Mouse (Mus musculus) cerebellum, postnatal 14 days (tissue): Measurements from ENCODE around the gene Grin3a.
"Not testable (repeated sequence)": the region's sequence is repeated elsewhere in the genome, so short reads cannot be mapped to it uniquely, and the experiment has no call there.

Source experiments
- DNase-seq, 2 experiments: peaks; one replicate each; pipeline ENCODE4 v3.0.0; 2021; ENCODE audit warnings: mixed read lengths in 2 of 2

Grin3a gene

DNA sequence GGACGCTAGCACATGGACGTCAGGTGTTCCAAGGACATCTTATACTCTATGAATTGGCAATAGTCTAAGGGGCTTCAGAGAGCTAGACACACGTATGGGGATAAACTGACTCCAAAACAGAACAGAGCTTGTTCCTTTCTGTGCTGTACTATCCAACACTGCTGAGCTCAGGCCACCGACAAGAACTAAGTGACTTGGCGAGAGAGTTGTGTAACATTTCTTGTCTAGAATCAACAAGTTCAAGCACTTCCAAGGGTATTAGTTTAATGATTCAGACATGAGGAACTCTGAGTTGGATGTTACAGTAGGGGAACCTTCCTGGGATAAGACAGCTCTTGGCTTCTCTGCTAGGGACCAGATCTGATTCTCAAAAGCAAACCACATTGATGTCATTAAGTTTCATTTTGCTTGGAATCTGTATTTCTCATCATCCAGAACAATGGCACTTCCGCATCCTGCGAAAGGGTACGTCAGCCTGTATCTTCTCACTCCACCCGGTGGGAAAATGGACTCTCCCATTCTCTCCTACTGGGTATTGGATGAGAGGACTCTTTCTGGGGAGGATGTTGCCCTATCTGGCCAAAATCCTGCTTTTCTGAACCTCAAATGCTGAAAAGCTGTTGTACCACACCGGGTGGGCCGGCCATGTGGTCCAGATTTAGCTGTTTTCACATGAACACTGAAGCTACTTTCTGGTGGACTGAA is 165.2 kb downstream of the Grin3a start:
- DNase-seq, result no peak

DNA sequence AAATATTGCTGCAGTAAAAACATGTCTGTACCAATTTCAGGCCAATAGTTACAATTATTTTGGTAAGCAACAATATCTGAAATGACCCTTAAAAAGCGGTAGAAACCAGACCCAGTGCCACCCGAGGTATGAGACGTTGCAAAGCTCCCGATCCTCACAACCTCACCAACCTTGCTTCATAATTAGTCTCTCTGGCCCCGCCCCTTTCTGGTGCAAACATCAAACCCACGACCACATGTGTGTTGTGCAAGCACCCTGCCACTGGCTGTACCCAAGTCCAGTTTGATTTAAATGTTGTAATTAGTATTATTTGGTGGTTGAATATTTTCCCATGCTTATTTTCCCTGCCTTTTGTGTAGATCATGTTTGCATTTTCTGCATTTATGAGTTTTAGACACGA is 168.8 kb downstream of the Grin3a start:
- no peak for DNase-seq

DNA sequence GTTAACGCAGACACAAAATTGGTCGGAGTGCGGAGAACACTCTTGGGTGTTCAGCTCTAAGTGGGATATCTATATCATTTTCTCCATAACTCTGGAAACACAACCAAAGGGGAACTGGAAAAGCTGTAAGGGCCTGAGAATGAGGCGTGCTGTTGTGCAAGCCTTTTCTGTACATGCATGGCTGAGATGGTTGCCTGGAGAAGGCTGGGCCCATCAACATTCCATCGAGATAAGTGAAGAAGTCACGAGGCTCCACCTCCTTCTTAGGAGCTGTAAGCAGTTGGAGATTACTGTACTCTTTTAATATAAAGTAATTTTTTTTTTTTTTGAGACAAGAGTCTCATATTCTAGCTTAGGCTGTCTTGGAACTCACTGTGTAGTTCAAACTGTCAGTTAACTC is 169.5 kb downstream of the Grin3a start:
- DNase-seq, result no peak

DNA sequence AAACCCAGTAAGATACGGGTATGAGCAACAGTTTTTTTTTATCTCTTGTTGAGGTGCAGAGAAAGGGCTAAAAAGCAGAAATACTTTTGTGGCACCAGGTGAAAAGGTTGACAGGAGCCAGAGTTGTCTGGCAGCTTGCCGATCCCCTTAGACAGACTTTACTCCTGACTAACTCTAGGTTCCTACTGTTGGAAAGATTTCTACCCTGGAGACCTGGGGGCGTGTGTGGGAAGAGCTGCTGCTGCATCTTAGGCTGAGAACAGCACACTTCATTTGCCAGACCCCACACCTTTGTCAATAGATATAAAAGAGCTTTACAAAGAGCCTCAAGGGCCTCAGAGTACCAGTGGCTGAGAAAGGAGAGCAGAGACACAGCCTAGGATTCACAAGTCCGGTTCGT is 180.7 kb downstream of the Grin3a start:
- DNase-seq, result no peak

DNA sequence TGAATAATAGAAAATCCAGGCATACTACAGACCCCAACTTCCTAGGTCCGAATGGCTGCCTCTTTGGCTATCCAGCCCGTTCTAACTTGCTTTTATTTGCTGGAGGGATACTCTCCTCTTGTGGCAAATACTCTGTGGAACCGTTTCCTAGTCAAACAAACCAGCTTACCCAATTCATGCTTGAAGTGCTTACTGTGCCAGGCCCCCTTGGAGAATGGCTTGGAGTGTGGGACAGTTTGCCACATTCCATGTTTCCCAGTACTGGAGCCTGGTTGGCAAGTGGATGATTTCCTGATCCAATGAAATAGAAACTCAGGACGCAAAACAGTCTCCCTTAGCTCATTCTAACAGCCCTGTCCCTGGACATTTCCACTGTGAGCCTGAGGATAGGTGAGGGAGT is 183.3 kb downstream of the Grin3a start:
- no peak for DNase-seq

DNA sequence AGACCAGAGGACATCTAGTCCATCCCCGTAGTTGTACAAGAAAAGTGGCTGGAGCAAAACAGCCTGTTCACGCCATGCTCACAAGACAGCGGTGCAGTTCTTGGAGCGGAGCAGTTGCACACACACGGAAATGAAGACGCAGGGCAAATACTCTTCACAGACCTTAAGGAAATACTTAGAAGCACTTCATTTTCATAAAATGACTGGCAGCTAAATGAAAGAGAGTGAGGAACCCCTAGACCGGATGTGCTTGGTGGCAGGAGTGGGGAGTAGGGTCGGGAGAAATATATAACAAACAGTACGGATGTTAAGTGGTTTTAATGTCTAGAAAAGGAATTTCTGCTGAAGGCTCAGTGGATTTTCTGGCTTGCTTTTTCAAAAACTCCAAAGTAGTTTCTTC is 183.9 kb downstream of the Grin3a start:
- DNase-seq, result no peak

DNA sequence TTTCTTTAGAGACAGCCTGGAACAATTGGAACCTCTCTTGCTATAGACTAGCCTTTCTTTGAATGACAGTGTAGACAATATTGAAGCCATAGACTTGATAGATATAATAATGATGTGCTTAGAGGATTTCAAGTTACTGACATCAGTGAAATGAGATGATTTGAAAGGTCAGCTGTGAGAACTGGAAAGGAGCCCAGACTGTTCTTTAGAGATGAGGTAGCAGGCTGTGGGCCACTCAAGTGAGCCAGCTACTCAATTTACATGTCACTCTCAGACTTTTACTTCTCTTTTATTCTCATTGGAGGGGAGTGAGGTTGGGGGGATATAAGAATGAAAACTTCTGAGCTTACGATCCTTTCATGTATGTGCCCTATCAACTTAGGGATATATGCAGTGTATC is 186.1 kb downstream of the Grin3a start:
- DNase-seq, result peak in 1 of 2 experiments; percentile 10

DNA sequence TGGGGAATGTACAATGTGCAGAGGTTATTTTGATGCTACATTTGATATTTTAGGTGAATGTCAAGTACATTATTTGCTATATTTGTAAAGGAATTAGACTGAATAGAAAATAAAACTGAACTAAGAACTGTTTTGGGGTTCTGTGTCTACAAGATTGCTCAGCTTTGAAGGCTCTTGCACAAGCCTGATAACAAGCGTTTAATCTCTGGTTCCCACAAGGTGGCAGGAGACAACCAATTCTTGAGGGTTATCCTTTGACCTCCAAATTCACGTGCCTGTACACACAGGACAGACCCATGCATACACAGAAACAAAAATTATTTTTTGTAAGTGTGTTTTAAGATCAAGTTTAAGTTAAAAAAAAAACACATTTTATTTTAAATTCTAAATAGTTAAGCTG is 205.6 kb downstream of the Grin3a start:
- DNase-seq, result no peak

DNA sequence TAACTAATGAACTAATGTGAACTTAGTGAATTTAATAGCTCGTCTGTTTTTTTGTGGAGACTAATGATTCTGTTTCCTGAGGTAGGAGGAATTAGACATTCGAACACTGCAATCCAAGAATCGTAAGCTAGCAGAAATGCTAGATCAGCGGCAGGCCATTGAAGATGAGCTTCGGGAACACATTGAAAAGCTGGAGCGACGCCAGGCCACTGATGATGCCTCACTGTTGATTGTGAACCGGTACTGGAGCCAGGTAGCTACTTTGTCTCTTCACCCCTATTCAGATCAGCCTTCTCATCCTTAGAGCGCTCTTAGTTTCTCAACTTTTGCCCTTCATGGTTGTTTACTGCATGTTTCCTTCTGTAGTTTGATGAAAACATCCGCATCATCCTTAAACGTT is 207.7 kb downstream of the Grin3a start:
- peak; percentile 19 to 46 for DNase-seq

DNA sequence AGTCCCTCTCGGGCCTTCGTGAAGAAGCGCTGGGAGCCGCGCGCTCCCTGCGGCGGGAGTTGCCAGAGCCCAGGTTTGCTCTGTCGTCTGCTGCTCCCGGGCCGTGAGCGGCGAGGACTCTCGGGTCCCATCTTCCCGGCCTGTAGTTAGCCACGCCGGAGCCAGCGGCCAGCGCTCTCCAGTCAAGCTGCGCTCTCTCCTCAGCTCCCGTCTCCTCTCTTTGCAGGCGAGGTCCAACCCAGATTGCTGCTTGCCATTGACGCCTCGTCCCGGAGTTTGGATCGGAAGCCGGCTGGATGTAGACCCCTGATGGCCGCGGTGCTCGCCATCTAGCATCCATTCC is 213.4 kb downstream of the Grin3a start:
- no peak for DNase-seq

DNA sequence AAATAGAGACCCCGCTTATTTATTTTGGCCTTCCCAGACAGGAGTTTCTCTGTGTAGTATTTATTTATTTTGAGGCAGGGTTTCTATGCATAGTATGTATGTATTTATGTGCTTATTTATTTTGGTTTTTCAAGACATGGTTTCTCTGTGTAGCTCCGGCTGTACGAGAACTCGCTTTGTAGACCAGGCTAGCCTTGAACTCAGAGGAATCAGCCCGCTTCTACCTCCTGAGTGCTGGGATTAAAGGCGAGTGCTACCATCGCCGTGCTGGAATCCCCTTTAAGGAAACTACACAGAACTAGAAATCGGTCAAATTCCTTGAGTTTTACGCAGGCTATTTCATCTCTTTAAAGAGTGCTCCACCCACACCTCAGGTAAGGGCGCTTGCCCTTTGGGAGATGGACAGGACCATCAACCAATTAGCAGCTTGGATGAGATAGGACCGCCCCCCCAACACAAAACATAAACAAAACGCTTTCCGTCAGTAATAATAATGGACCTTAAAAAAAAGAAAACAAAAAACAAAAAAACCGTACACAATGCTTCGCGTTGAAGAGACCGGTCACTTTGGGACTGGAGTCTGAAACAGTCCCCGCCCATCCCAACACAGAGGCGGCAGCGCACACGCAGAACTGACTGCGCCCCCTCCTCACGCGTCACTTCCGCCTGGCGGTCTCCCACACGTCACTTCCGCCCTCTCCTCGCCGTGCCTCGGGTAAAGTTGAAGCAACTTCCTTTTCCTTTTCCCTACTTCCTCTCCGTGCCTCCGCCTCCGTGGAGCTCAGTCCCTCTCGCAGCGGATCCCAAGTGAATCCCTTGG is 214.0 kb downstream of the Grin3a start, which contains the start of gene Rnf20:
TSS of gene Rnf20 (plus strand) at position 688 of the 820 bp plus-strand sequence.
- DNase-seq, result peak; percentile 96 to 97

DNA sequence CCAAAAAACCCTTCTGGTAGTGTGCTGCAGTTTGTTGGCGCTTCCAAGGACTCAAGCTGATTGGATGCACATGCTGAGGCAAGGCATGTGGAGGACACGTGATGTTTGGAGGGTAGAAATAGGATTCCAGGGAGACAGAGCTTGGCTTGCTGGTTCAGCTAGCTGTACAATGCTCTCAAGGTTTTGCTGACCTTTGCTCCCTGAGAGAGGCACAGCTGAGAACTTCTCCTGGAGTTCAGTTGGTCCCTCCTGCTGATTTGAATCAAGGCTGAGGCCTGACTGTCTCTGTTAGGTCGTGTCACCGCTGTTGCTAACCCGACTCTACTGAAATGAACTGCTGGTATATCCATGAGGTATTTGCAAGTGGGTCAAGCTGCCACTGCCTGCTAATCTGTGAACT is 216.6 kb downstream of the Grin3a start:
- DNase-seq, result no peak

DNA sequence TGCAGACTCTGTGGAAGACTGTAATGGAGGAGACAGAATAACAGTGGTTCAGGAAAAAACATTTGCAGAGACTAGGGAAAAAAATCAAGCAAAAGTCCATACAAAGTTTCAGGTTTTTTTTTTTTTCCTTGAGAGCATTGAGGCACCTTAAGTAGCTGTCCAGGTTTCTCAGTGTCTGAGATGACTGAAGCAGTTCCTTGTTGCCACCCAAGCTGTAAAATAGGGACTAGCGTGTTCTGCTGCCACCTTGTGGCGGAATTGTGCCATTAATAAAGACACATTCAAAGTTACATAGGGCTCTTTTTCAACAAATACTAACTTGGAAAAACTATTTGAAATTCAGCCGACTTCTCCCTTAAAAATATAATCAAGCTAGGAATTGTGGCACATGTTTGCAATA is 218.6 kb downstream of the Grin3a start:
- peak; percentile 81 to 85 for DNase-seq

DNA sequence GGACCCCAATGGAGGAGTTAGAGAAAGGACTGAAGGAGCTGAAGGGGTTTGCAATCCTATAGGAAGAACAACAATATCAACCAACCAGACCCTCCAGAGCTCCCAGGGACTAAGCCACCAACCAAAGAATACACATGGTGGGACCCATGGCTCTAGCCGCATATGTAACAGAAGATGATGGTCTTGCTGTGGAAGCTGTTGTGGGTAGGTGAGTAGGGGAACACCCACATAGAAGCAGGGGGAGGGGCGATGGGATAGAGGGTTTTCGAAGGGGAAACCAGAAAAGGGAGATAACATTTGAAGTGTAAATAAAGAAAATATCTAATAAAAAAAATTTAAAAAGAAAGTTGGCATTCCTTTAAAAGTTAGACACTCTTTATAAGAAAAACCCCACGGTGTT is 220.6 kb downstream of the Grin3a start:
- not testable (repeated sequence) for DNase-seq

DNA sequence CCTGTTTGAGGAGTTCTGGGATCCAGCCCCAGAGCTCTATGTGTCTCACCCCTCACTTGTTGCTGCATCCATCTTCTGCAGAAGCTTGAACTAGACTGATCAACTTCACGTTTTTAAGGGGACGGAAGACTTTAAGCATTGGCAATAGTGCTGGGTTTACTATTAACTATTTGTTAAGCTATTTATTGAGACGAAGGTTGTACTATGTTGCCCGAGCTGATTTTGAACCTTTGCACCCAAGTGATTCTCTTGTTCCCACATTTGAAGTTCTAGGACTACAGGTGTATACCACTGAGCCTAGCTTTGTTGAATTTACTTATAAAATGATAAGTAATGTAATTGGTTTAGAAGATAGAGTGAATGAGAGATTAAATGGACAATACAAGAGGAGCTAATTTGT is 221.6 kb downstream of the Grin3a start:
- DNase-seq, result no peak

DNA sequence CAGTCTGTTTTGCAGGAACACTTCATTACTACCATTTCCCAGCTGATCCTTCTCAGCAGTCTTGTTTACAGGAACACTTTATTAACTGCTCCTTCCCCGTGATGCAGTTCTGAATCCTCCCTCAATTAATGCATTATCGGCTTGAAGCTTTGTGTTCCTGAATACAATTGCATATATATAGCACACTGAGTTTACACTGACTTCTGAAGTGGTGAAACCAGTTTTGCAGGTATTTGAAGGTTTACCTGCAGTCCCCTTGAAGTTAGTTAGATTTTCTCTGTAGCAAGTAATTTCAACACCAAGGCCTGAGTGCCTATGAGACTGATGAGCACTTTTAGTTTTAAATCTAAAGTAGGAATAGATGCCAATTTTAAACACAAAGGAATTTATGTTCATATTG is 223.3 kb downstream of the Grin3a start:
- no peak for DNase-seq

DNA sequence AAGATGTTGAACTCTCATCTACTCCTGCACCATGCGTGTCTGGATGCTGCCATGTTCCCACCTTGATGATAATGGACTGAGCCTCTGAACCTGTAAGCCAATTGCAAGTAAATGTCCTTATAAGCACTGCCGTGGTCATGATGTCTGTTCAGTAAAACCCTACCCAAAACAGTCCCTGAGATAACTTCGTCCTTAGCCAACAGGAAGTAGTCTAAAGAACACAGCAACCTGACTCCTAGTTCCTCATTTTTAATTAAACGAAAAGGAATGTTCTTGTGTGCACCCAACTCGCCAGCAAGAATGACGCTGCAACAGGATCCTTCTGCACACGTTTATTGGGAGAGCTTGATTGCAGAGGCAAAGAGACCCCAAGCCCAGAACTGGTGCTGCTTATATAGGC is 225.7 kb downstream of the Grin3a start:
- DNase-seq, result not testable (repeated sequence)

DNA sequence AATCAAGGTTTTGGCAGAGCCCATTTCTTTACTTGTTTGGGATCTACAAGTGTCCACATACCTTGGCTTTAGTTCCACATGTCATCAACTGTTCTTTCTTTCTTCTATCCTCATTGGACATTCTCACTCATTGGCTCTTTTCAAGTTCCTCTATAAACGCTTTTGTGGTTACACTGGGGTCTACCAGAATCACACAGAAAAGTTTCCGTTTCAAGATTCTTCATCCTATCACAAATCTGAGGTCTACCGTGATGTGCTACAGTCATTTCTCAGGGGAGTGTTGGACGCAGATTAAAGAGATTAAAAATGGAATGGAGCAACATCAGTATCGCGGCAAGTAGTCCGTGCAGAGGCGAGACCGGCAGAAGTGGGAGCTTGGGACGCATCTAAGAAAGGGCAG is 228.6 kb downstream of the Grin3a start:
- no peak for DNase-seq
